Mouse (Mus musculus) E14TG2a.4 (cell line): ENCODE data around the gene Eml6.

Source experiments
- CTCF ChIP-seq: conservative IDR thresholded peaks from 2 replicates; pipeline ENCODE4 v1.5.1; 2014; ENCODE audit warnings: low read length
- NANOG ChIP-seq: IDR thresholded peaks from 2 replicates; pipeline ENCODE4 v1.6.1; 2014; ENCODE audit warnings: borderline replicate concordance, low read length, mixed read lengths
- POU5F1 ChIP-seq: IDR thresholded peaks from 2 replicates; pipeline ENCODE4 v1.6.1; 2014; ENCODE audit warnings: low read length, borderline replicate concordance

DNA sequence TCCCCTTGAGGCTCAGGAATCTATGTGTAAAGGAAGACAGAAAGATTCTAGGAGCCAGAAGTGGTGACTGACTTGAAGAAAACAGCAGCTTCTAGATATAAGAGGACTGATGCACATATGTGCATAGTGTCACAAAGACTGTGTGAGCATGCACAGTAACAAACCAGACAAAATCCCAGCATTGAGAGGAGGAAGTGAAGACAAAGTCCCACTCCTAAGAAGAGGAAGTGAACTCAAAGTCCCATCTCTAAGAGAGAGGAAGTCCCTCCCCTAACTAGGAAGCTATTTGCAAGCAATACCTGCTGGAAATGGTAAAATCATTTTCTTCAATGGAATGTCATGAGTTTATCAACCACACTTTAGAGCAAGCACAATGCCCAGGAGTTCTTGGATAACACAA, 161.6 kb downstream of the Eml6 start:
- no peak for TF ChIP-seq CTCF
- TF ChIP-seq NANOG: no peak
- no peak for TF ChIP-seq POU5F1
